Mouse (Mus musculus) cerebellum, adult 2 months (tissue): Measurements from ENCODE around the gene Insl3. TPM values are rescaled to one million over a fixed set of nuclear protein-coding genes. Genes with fewer than 3 reads are reported as not detected.
"Not testable (repeated sequence)": the region's sequence is repeated elsewhere in the genome, so short reads cannot be mapped to it uniquely, and the experiment has no call there.

Source experiments
- DNase-seq, 2 experiments: peaks; one replicate each; pipeline ENCODE4 v3.0.0; 2021
- H3K27ac ChIP-seq: fragments of 200-500 bp; 2 replicates; pipeline ENCODE4 v1.5.1; 2012; ENCODE audit warnings: low read length, control low read depth, inconsistent platforms; ENCODE audit not compliant: insufficient read depth
- H3K27me3 ChIP-seq: fragments of 200-500 bp; 2 replicates; pipeline ENCODE4 v1.6.1; 2012; ENCODE audit warnings: inconsistent platforms, mild to moderate bottlenecking, low read length, moderate library complexity; ENCODE audit not compliant: control insufficient read depth, insufficient read depth
- H3K4me1 ChIP-seq: fragments of 200-500 bp; 2 replicates; pipeline ENCODE4 v1.6.1; 2011; ENCODE audit warnings: low read length; ENCODE audit not compliant: control insufficient read depth, insufficient read depth
- H3K4me3 ChIP-seq: fragments of 200-500 bp; replicated peaks from 2 replicates; pipeline ENCODE3; 2011; ENCODE audit warnings: mild to moderate bottlenecking, low read depth, low read length, control low read depth; ENCODE audit not compliant: insufficient read depth
- CTCF ChIP-seq: fragments of 200-500 bp; IDR thresholded peaks from 2 replicates; pipeline ENCODE4 v1.5.1; 2011; ENCODE audit warnings: low read depth, mild to moderate bottlenecking, control low read depth, low read length, moderate library complexity, borderline replicate concordance; ENCODE audit not compliant: insufficient read depth
- POLR2A ChIP-seq: fragments of 200-500 bp; IDR thresholded peaks from 2 replicates; pipeline ENCODE4 v1.6.1; 2011; ENCODE audit warnings: low read length, control low read depth, borderline replicate concordance; ENCODE audit not compliant: insufficient read depth
- WGBS: fragments of 180-500 bp; shearing (Covaris S2); methylation state at CpG from one replicate; pipeline ENCODE4 v1.1.7; 2018; 5-methylcytosine and 5-hydroxymethylcytosine counted together
- polyA plus RNA-seq: library from polyadenylated mRNA; depleted of rRNA; stranded (reverse); fragments of >200 nt; gene quantifications from 2 replicates; pipeline ENCODE4 v1.2.3, GENCODE M21; 2012

Insl3 gene
- polyA plus RNA-seq, 1 experiment: 2.1 TPM

- H3K27ac ChIP-seq: no peak overlapping the region
- no peak for DNase-seq
- WGBS: 3% methylated on average over 23 of the region's 23 CpGs
- H3K4me1 ChIP-seq: peaks cover 10% of the 10 kb centered on the region; the same call in 1 of the 2 replicates
- TF ChIP-seq POLR2A (no peak), CTCF (no peak)
- peaks cover 1% of the 10 kb centered on the region; the same call in 1 of the 2 replicates for H3K27me3 ChIP-seq
- peak overlapping the region; percentile 15 for H3K4me3 ChIP-seq
These were observed 2.8 kb upstream of the Insl3 start for GRCm38 (mm10) chr8:71686143-71686734.

GRCm38 (mm10) chr8:71687616-71688015 is 1.4 kb upstream of the Insl3 start:
- no peak for DNase-seq
- Histone ChIP-seq H3K4me3 (no peak overlapping the region), H3K27ac (no peak overlapping the region), H3K4me1 (peaks cover 10% of the 10 kb centered on the region; the same call in 1 of the 2 replicates), H3K27me3 (peaks cover 1% of the 10 kb centered on the region; the same call in 1 of the 2 replicates)
- no peak for TF ChIP-seq POLR2A
- TF ChIP-seq CTCF: no peak
- 11% methylated on average over 8 of the region's 8 CpGs for WGBS

- 2% methylated on average over 30 of the region's 30 CpGs for WGBS
- Histone ChIP-seq H3K27ac (no peak overlapping the region), H3K4me3 (no peak overlapping the region), H3K4me1 (no peaks in the 10 kb centered on the region), H3K27me3 (peaks cover 5% of the 10 kb centered on the region; the same call in 1 of the 2 replicates)
- TF ChIP-seq CTCF (no peak), POLR2A (no peak)
- DNase-seq: no peak
These were observed 3.5 kb downstream of the Insl3 start for GRCm38 (mm10) chr8:71692509-71692908.

GRCm38 (mm10) chr8:71693166-71694041 is 4.4 kb downstream of the Insl3 start:
- Histone ChIP-seq H3K4me3 (no peak overlapping the region), H3K27ac (no peak overlapping the region), H3K27me3 (peaks cover 5% of the 10 kb centered on the region; the same call in 1 of the 2 replicates), H3K4me1 (no peaks in the 10 kb centered on the region)
- no peak for TF ChIP-seq CTCF
- no peak for TF ChIP-seq POLR2A
- no peak for DNase-seq
- WGBS: 5% methylated on average over 68 of the region's 68 CpGs

GRCm38 (mm10) chr8:71695456-71695855 is 6.4 kb downstream of the Insl3 start:
- 0 out of 2 replicates have a peak, but pooled peaks have one; percentile 3 for TF ChIP-seq CTCF
- not testable (repeated sequence) for DNase-seq, H3K4me1 ChIP-seq, H3K4me3 ChIP-seq, H3K27me3 ChIP-seq, H3K27ac ChIP-seq
- 62% methylated on average over 12 of the region's 12 CpGs for WGBS

- no peak for DNase-seq
These were observed 11.7 kb downstream of the Insl3 start for GRCm38 (mm10) chr8:71700493-71701269.

GRCm38 (mm10) chr8:71701414-71702086 is 12.5 kb downstream of the Insl3 start, which contains the start of gene B3gnt3:
Gene B3gnt3, minus strand, starts transcription at chr8:71701789.
- WGBS: 19% methylated on average over 33 of the region's 34 CpGs
- no peak for TF ChIP-seq CTCF
- TF ChIP-seq POLR2A: no peak
- no peak for DNase-seq
- Histone ChIP-seq H3K27ac (no peak within 1 kb of the TSS), H3K4me1 (no peaks in the 10 kb centered on the region), H3K27me3 (no peaks in the 10 kb centered on the region; the same call in 1 of the 2 replicates), H3K4me3 (no peak within 1 kb of the TSS)

More at GRCm38 (mm10) chr8:71700493-71701269, 11.7 kb downstream of the Insl3 start:
- no peaks in the 10 kb centered on the region for H3K4me1 ChIP-seq
- H3K27ac ChIP-seq: no peak overlapping the region
- WGBS: 17% methylated on average over 29 of the region's 29 CpGs
- TF ChIP-seq POLR2A: no peak
- H3K27me3 ChIP-seq: no peaks in the 10 kb centered on the region; the same call in 1 of the 2 replicates
- no peak overlapping the region for H3K4me3 ChIP-seq
